Mouse (Mus musculus) MEL (cell line): ENCODE measurements around the gene Fgd4.

ENCODE experiments used
- EP300 ChIP-seq, 2 experiments: IDR thresholded peaks; 2 replicates each; pipeline ENCODE4 v1.6.1; 2011; ENCODE audit warnings: improper control_type of control experiment in 2 of 2, low read length in 2 of 2, low read depth in 1 of 2, mild to moderate bottlenecking in 1 of 2
- JUND ChIP-seq: IDR thresholded peaks from 2 replicates; pipeline ENCODE4 v1.6.1; 2011; ENCODE audit warnings: low read depth, mild to moderate bottlenecking, improper control_type of control experiment, low read length
- NELFE ChIP-seq: IDR thresholded peaks from 2 replicates; pipeline ENCODE4 v1.6.1; 2011; ENCODE audit warnings: low read depth, low read length, improper control_type of control experiment

DNA sequence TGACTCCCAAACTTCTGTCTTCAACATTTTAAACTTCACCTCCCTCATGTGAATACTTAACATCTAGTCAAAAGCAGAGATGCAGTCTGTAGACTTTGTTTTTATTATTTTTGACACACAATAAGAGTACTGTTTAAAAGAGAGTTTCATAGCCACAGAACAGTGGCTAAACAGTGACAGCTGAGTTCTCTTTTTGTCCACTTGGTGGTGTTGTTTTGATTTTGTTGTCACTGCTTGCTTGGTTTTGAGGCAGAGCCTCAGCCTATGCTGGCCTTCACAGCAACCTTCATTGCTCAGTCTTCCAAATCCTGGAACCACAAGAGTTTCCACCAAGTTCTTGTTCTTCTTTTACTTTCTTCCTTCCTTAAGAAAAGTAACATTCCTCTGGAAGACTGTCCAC lies 3.8 kb downstream of the Fgd4 start:
- TF ChIP-seq EP300 (IDR thresholded peaks at IDR 0.05; ENCODE audit: low read depth in 1 of 2, low read length in 2 of 2) = no peak
- no peak for TF ChIP-seq NELFE
- TF ChIP-seq JUND = no peak
